Mouse (Mus musculus) thymus, adult 2 months (tissue): ENCODE data around the gene Pmepa1.

Source experiments
- CTCF ChIP-seq: fragments of 200-500 bp; IDR thresholded peaks from 2 replicates; pipeline ENCODE4 v1.5.1; 2012; ENCODE audit warnings: mild to moderate bottlenecking, control low read depth, low read length, moderate library complexity, borderline replicate concordance; ENCODE audit not compliant: control insufficient read depth, poor library complexity, insufficient read depth; ENCODE audit errors: extremely low read depth
- POLR2A ChIP-seq: fragments of 200-500 bp; IDR thresholded peaks from 2 replicates; pipeline ENCODE4 v1.6.1; 2012; ENCODE audit warnings: mild to moderate bottlenecking, low read length, control low read depth, moderate library complexity; ENCODE audit not compliant: control insufficient read depth, poor library complexity, insufficient read depth; ENCODE audit errors: extremely low read depth

DNA sequence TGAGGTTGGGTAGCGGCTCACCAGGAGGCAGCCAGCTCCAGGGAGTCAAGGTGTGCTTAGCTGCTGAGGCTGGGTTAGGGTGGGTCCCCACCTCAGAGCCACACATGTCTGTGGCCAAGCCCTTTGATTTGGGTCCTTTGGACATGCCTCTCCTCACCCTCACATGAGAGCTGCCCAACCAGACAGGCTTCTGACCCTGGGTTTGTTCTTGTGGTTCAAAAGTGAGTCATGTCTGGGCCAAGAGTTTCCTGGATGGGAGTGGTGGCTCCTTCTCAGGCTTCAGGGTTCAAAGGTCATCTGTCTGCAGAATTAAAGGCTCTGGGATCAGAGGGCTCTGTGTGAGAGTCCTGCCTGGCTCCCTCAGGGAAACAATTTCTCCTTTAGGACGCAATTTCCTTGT is 44.9 kb upstream of the Pmepa1 start:
- TF ChIP-seq CTCF (no peak), POLR2A (no peak)
